Mouse (Mus musculus): ENCODE data around the gene Mepce.

Mepce gene

GRCm38 (mm10) chr5:137741023-137741931, 46.2 kb downstream of the Mepce start, which contains the start of gene Nyap1:
TSS of gene Nyap1 (minus strand) at chr5:137741607.
- in situ Hi-C loops (cut with MboI): no loop called here

- in situ Hi-C loops (cut with MboI): no loop called here
These were observed 46.9 kb downstream of the Mepce start for GRCm38 (mm10) chr5:137740506-137740905.

- in situ Hi-C loops (cut with MboI): no loop called here
These were observed 48.0 kb downstream of the Mepce start for GRCm38 (mm10) chr5:137739471-137739870.

- in situ Hi-C loops (cut with MboI): no loop called here
These were observed 48.9 kb downstream of the Mepce start for GRCm38 (mm10) chr5:137738516-137738915.

GRCm38 (mm10) chr5:137737400-137737940, 50.0 kb downstream of the Mepce start:
- in situ Hi-C loops (cut with MboI): no loop called here

- in situ Hi-C loops (cut with MboI): no loop called here
These were observed 53.0 kb downstream of the Mepce start for GRCm38 (mm10) chr5:137734289-137735061.

- in situ Hi-C loops (cut with MboI): no loop called here
These were observed 53.7 kb downstream of the Mepce start for GRCm38 (mm10) chr5:137733638-137734288.
